Mouse (Mus musculus) lung, postnatal 25 days (tissue): ENCODE measurements around the gene Ache.

Source experiments
- DNase-seq: peaks from one replicate; pipeline ENCODE4 v3.0.0; 2022; ENCODE audit warnings: low spot score

Ache gene

DNA sequence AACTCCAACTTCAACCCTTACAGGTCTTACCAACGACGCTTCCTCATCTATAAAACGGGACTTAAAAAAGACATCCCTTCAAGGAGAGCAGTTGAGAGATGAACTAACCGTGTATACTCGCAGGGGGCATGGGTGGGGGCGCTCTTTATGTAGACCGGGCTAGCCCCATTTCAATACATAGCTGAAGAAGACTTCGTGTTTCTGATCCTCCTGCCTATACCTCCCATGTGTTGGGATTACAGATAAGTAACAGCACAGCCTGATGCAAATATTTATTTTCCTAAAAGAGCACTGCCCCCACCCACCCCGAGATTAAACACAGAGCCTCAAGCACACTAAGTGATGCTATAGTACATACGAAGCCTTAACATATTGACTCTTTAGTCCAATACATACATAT is 47.0 kb downstream of the Ache start:
- no peak for DNase-seq

DNA sequence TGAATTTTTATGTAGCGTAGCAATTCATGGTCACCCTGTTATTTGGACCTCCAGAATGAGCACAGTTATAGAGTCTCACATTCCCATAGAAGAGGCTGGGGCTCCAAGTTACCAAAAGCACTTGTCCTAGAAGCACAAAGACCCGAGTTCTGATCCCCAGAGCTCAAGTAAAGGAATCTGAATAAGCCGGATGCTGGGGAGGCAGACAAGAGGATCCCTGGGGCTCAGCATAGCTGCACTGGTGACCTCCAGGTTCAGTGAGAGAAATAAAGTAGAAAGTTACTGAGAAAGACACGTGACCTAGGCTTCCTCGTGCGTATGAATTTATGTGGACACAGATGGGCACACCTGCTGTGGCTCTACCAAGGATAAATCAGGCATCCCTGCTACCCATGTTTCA is 47.7 kb downstream of the Ache start:
- no peak for DNase-seq

DNA sequence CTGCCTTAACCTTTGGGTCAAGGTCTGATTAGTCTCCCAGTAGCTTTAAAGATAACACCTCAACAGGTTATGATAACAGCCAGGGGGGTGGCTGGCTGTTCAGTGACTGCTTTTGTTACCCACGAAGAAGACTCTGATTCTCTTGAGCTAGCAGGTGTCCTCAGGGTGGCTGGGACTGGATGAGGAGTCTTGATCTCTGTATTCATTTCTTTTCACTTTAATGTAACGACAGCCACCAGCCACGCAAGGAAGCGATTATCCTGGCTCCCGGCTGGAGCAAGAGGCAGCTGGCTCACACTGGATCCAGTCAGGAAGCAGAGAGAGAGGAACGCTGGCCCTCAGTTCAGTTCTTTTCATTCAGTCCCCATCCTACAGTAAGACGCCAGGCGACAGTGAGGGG is 49.9 kb downstream of the Ache start:
- DNase-seq: no peak

DNA sequence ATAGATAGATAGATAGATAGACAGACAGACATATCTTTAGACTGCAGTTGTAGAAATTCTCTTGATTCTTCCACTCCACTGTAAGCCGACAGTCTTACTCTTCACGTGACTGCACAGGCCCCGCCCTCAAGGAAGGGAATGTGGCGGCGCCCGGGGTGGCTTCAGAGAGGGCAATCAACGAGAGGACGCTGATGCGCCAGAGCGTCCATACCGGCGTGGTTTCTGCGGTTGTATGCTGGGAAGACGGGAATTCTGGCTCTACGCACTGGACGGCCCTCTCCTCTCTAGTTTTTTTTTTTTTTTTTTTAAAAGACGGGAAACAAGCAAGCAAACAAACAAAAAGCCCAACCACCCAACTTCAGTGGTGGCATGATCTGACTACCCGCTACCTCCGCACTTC is 50.9 kb downstream of the Ache start:
- DNase-seq: peak; percentile 93

DNA sequence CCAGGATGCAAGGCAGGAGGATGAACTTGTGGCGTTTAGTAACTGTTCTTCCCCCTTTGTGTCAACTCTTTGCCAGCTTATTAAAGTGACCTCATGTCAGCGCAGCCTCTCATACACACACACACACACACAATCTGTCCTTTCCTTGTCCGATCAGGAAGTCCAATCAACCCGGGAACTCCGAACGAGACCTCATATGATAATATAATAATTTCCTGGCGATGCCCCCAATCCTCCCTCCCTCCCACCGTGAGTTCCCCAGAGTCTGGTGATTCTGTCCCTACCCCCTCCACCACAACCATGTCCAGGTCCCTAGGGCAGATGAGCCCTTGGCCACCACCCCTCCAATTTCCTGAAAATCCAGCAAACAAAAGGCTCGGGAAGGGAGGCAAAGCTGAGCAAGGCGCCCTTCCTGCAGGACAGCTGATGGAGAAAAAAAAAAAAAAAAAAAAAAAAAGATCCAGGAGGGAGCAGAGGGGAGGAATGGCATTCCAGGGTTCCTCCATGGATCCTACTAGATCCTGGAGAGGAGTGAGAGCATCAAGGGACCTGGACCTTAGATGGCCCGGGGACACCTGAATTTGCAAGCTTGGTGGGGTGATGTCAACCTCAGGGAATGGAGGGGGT is 51.5 kb downstream of the Ache start:
- peak; percentile 72 for DNase-seq

DNA sequence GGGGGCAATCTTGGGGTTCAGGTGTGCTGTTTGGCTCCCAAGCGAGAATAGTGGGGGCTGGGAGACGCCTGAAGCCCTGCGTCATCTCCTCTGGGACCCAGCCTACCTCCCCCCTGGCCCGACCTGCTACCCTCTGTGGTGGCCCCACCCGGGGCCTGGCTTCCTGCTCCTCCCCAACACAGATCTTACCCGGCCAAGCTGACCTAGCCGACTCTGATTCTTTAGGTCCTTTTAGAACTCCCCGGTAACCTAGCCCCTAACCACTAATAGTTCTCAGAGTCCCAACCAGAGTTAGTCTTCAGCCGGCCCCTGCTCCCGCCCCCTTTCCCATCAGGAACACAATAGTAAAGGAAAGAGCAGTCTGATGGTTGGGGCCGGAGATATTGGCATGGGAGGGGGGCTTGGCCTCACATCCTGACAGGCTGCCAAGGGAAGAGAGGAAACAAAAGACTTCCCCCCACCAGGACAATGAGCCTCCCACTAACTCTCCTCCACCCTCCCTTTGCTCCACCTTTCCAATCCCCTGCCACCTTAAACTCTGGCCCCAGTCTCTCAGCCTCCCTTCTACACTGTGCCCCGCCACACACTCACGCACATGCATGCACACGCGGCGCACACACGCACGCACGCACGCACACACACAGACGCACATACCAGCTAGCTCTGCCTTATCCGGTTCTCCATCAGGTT is 52.1 kb downstream of the Ache start:
- DNase-seq: peak; percentile 65

DNA sequence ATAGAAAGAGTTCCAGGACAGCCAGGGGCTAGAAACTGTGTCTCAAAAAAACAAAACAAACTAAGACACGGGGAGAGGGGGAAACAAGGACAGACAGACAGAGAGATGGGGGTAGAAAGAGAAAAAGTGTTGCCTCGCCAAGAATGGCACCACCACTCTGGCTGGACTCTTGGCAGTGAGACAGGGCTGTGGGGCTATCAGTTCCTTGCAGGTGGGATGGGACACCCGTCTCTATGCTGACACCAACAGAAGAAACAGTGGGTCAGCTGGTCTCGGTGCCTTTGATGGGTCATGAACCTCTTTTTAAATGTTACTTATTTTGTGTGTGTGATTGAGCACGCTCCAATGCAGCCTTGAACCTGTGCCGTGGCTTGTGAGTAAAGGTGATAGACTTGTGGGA is 52.9 kb downstream of the Ache start:
- DNase-seq: no peak

DNA sequence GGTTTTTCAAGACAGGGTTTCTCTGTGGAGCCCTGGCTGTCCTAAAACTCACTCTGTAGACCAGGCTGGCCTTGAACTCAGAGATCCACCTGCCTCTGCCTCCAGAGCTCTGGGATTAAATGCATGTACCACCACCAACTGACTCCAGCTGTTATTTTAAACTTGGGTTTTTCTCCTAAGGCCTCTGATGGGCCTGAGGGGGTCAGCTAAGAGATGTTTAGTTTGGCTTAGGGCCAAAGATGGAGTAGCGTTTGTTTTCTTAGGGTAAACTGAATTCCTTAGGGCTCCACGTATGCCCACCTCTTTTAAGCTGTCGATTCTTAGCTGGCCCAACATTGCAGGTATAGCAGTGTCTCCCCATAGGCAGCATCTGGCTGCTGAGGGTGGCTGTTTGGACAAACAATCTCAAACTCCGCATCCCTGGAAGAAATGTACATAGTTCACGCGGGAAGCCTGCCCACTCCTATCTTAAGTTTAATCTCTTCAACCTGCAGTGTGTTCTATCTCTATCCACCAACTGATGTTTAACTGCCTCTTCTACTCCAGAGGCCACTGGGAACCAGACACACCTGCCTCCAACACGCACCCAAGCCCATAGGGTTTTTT is 55.2 kb downstream of the Ache start:
- DNase-seq: no peak

DNA sequence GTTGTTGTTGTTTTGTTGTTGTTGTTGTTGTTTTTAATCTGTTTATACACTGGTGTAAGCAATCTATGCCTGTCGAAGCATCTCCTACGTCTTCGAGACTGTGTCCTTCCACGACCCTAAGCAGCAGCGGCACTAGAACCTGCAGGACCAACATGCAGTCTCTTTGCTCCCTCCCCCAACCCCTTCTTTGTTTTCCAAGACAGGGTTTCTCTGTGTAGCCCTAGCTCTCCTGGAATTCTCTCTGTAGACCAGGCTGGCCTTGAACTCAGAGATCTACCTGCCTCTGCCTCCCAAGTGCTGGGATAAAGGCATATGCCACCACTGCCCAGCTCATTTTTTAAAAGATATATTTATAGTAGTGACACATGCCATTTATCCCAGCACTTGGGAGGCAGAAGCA is 56.1 kb downstream of the Ache start:
- DNase-seq: no peak

DNA sequence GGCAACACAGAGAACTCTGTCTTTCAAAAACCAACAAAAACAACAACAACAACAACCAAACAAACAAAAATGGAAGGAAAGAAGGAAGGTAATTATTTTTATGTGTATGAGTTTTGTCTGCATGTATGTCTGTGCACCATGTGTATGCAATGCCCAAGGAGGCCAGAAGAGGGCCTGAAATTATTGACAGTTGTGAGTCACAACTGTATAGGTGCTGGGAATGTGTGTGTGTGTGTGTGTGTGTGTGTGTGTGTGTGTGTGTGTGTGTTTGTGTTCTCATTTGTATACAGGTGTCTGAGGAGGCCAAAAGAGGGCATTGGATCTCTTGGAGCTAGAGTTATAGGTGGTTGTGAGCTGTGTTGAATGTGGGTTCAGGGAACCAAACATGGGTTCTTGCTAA is 56.5 kb downstream of the Ache start:
- no peak for DNase-seq
